Mouse (Mus musculus) testis, postnatal 10 days (tissue): Measurements from ENCODE around the gene CK137956.

Source experiments
- DNase-seq: peaks from one replicate; pipeline ENCODE4 v3.0.0; 2021; ENCODE audit warnings: low spot score

CK137956 gene

GRCm38 (mm10) chr4:127913551-127913950 is 57.2 kb downstream of the CK137956 start:
- no peak for DNase-seq

- no peak for DNase-seq
Measured at GRCm38 (mm10) chr4:127907151-127907550, 63.6 kb downstream of the CK137956 start.

GRCm38 (mm10) chr4:127903954-127904353 is 66.8 kb downstream of the CK137956 start:
- DNase-seq, result no peak

GRCm38 (mm10) chr4:127900893-127901456 is 69.8 kb downstream of the CK137956 start:
- DNase-seq, result no peak

- DNase-seq, result no peak
Measured at GRCm38 (mm10) chr4:127889071-127889470, 81.7 kb downstream of the CK137956 start.

GRCm38 (mm10) chr4:127878966-127879365 is 91.8 kb downstream of the CK137956 start:
- peak; percentile 31 for DNase-seq
